Comparison of ENCODE assay signal across 7 mouse cellular contexts in genomic region chr11:93099431-93100370, GRCm38 (mm10). TPM values are rescaled to one million over a fixed set of nuclear protein-coding genes. Genes with fewer than 3 reads are reported as not detected.
A peak's percentile ranks its signal among the peaks of the same experiment; 100 is the strongest.
DNase-seq lines count a peak whose midpoint lies in the region; ATAC-seq lines count a peak whose summit lies in the region.

No protein-coding gene starts in this region.

- peak overlapping the region; percentile 54 for H3K4me2 ChIP-seq in lung, embryonic 15.5 days
- peak overlapping the region; percentile 94 for H3K4me2 ChIP-seq in hindbrain, embryonic 15.5 days
- peak overlapping the region; percentile 91 for H3K4me2 ChIP-seq in neural tube, embryonic 11.5 days (ENCODE audit: low read depth)

- H3K27me3 ChIP-seq in lung, embryonic 15.5 days, result peaks cover 66% of the 10 kb centered on the region
- H3K27me3 ChIP-seq in hindbrain, embryonic 15.5 days, result 0 out of 2 replicates have a peak, but pooled peaks cover 4% of the 10 kb centered on the region
- peaks cover 34% of the 10 kb centered on the region for H3K27me3 ChIP-seq in neural tube, embryonic 11.5 days (ENCODE audit: control insufficient read depth, insufficient read depth, low read length)

- H3K9me3 ChIP-seq in lung, embryonic 15.5 days, result no peaks in the 10 kb centered on the region
- no peaks in the 10 kb centered on the region for H3K9me3 ChIP-seq in hindbrain, embryonic 15.5 days
- H3K9me3 ChIP-seq in neural tube, embryonic 11.5 days (ENCODE audit: control insufficient read depth, low read length), result no peaks in the 10 kb centered on the region

- 1% methylated on average over 53 of the region's 53 CpGs for WGBS in lung, embryonic 15.5 days
- under 1% methylated on average over 53 of the region's 53 CpGs for WGBS in hindbrain, embryonic 15.5 days
- 2% methylated on average over 50 of the region's 53 CpGs for WGBS in neural tube, embryonic 11.5 days

- H3K9ac ChIP-seq in lung, embryonic 15.5 days, result no peak overlapping the region
- H3K9ac ChIP-seq in hindbrain, embryonic 15.5 days, result peak overlapping the region; percentile 70
- peak overlapping the region; percentile 52 for H3K9ac ChIP-seq in neural tube, embryonic 11.5 days (ENCODE audit: low read length)

- H3K27ac ChIP-seq in lung, embryonic 15.5 days, result no peak overlapping the region
- peak overlapping the region; percentile 88 for H3K27ac ChIP-seq in hindbrain, embryonic 15.5 days (replicated peaks)
- no peak overlapping the region for H3K27ac ChIP-seq in neural tube, embryonic 11.5 days (ENCODE audit: low read depth, low read length)

- no peaks in the 10 kb centered on the region for H3K4me1 ChIP-seq in lung, embryonic 15.5 days
- H3K4me1 ChIP-seq in hindbrain, embryonic 15.5 days (replicated peaks), result peaks cover 12% of the 10 kb centered on the region; the same call in 1 of the 2 replicates
- peaks cover 6% of the 10 kb centered on the region; the same call in 1 of the 2 replicates for H3K4me1 ChIP-seq in neural tube, embryonic 11.5 days (ENCODE audit: control insufficient read depth, insufficient read depth, low read length)

- no peak for ATAC-seq in lung, embryonic 15.5 days (ENCODE audit: borderline replicate concordance, extremely low read depth, low FRiP score, low TSS enrichment)
- no peak; the same call in 1 of the 2 replicates for ATAC-seq in hindbrain, embryonic 15.5 days (ENCODE audit: low FRiP score, low read depth)
- peak; percentile 8; the same call in 1 of the 2 replicates for ATAC-seq in neural tube, embryonic 11.5 days (ENCODE audit: insufficient read depth, low FRiP score, low TSS enrichment)
- ATAC-seq in megakaryocyte-erythroid progenitor cell, adult 5-6 weeks (replicated peaks; ENCODE audit: low FRiP score, low TSS enrichment, poor library complexity, severe bottlenecking), result no peak

- DNase-seq in lung, adult 18-20 months, result no peak
- DNase-seq in embryo, embryonic 10.5 days (ENCODE audit: low spot score), result peak; percentile 18
- peak; percentile 22 for DNase-seq in neural tube, embryonic 11.5 days (ENCODE audit: low spot score)
- DNase-seq in kidney, postnatal 4 days, result no peak

- H3K4me3 ChIP-seq in lung, embryonic 15.5 days, result peak overlapping the region; percentile 31
- peak overlapping the region; percentile 72 for H3K4me3 ChIP-seq in hindbrain, embryonic 15.5 days
- peak overlapping the region; percentile 54 for H3K4me3 ChIP-seq in neural tube, embryonic 11.5 days (ENCODE audit: low read depth, low read length)

- no peaks in the 10 kb centered on the region for H3K36me3 ChIP-seq in lung, embryonic 15.5 days
- H3K36me3 ChIP-seq in hindbrain, embryonic 15.5 days, result no peaks in the 10 kb centered on the region
- H3K36me3 ChIP-seq in neural tube, embryonic 11.5 days (ENCODE audit: control insufficient read depth, insufficient read depth, low read length), result no peaks in the 10 kb centered on the region

RNA-seq across cellular contexts. Expression of gene Car10, which starts 1.9 kb away (rescaled TPM):
- polyA plus RNA-seq in lung, embryonic 15.5 days (2015; fragmentation: Nextera tagmentation; extraction: Ambion mirVana), result 0.40 TPM in 1 of 2 replicates, not detected in the other
- polyA plus RNA-seq in hindbrain, embryonic 15.5 days (2015; fragmentation: Nextera tagmentation; extraction: Ambion mirVana), result 45.8 and 54.4 TPM in 2 replicates
- polyA plus RNA-seq in neural tube, embryonic 11.5 days (2014; fragmentation: Nextera tagmentation; extraction: Ambion mirVana), result 3.0 and 3.6 TPM in 2 replicates
- not detected in 2 replicates for total RNA-seq in megakaryocyte-erythroid progenitor cell, adult 5-6 weeks (2014; fragmentation: Nextera tagmentation)
- not detected in 2 replicates for total RNA-seq in megakaryocyte-erythroid progenitor cell, adult 5-6 weeks (2017)

Comparison
In these comparisons a context has a peak if more than half of its experiments do, and no peak if none do; other contexts are left out.
1. DNase-seq: peak in embryo, embryonic 10.5 days (single experiment) and neural tube, embryonic 11.5 days (single experiment); none in lung, adult 18-20 months (0 of 2) and kidney, postnatal 4 days (0 of 2).
2. RNA of gene Car10, which starts 1.9 kb away (polyA plus RNA-seq): 45.8 to 54.4 TPM in hindbrain, embryonic 15.5 days; 3.0 to 3.6 TPM in neural tube, embryonic 11.5 days and 0.40 TPM in lung, embryonic 15.5 days; every median in the first group is over 10 times any median in the second.
3. Peak in every context shown above with its lines, with median percentiles within 50 percentile points of each other: H3K4me2 ChIP-seq and H3K4me3 ChIP-seq.